Mouse (Mus musculus): Measurements from ENCODE around the gene Olfr1349.

DNA sequence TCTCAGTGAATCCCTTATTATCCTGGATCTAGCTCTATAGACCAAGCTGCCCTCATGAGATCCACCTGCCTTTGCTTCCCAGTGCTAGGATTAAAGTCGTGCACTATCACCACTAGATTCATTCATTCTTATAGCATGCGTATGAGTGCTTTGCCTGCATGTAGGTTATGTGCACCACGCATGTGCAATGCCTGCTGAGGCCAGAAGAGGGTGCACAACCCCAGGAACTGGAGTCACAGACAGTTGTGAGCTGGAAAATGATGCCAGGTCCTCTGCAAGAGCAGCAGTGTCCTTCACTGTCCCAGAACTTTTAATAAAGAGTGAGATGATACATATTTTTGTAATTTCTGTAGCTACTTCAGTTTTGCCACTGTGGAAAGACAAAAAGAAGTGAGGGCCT lies 2.3 kb upstream of the Olfr1349 start:
- no peak for TF ChIP-seq CTCF (IDR thresholded peaks at IDR 0.05; ENCODE audit: borderline replicate concordance, insufficient read depth, low read length)
- no peak for TF ChIP-seq POLR2A (IDR thresholded peaks at IDR 0.05; ENCODE audit: low read depth, low read length)

Data from embryonic fibroblast, embryonic 13.5 days (primary cell).